Mouse (Mus musculus) myocyte (in vitro differentiated cells): ENCODE data around the gene Myrf. TPM values are rescaled to one million over a fixed set of nuclear protein-coding genes. Genes with fewer than 3 reads are reported as not detected.

Experiments
- H3K27me3 ChIP-seq: one replicate; pipeline ENCODE4 v1.6.1; 2011; ENCODE audit not compliant: control insufficient read depth, insufficient read depth, insufficient read length
- H3K36me3 ChIP-seq: one replicate; pipeline ENCODE4 v1.6.1; 2011; ENCODE audit not compliant: control insufficient read depth, insufficient read depth
- H3K4me2 ChIP-seq: one replicate; pipeline ENCODE4 v1.6.1; 2011; ENCODE audit warnings: low read depth, control low read depth
- H3K4me3 ChIP-seq: one replicate; pipeline ENCODE4 v1.5.1; 2011; ENCODE audit warnings: mild to moderate bottlenecking, control low read depth, moderate library complexity
- H3K79me2 ChIP-seq: one replicate; pipeline ENCODE4 v1.6.1; 2011; ENCODE audit not compliant: control insufficient read depth, insufficient read depth
- H3ac ChIP-seq: one replicate; pipeline ENCODE4 v1.6.1; 2011; ENCODE audit not compliant: control insufficient read depth, insufficient read length
- CEBPB ChIP-seq: IDR thresholded peaks from 2 replicates; pipeline ENCODE4 v1.6.1; 2011; ENCODE audit warnings: mild to moderate bottlenecking, moderate library complexity; ENCODE audit not compliant: poor library complexity, insufficient read depth, severe bottlenecking
- E2F4 ChIP-seq: IDR thresholded peaks from one replicate; pipeline ENCODE4 v1.6.1; 2011; ENCODE audit warnings: mild to moderate bottlenecking, control low read depth, moderate library complexity; ENCODE audit not compliant: insufficient read depth
- MAX ChIP-seq: IDR thresholded peaks from one replicate; pipeline ENCODE4 v1.6.1; 2011; ENCODE audit warnings: low read depth, mild to moderate bottlenecking, control low read depth
- MYOD1 ChIP-seq, 3 experiments: IDR thresholded peaks; one replicate each; pipeline ENCODE4 v1.6.1; 2011; ENCODE audit warnings: control low read depth in 2 of 3, low read depth in 2 of 3, mild to moderate bottlenecking in 2 of 3, moderate library complexity in 1 of 3; ENCODE audit not compliant: insufficient read length in 2 of 3, control insufficient read depth in 1 of 3
- MYOG ChIP-seq, 3 experiments: IDR thresholded peaks; one replicate each; pipeline ENCODE4 v1.6.1; 2011; ENCODE audit warnings: control low read depth in 2 of 3, low read depth in 2 of 3, mild to moderate bottlenecking in 2 of 3; ENCODE audit not compliant: insufficient read length in 2 of 3, control insufficient read depth in 1 of 3, insufficient read depth in 1 of 3
- POLR2A ChIP-seq: IDR thresholded peaks from one replicate; pipeline ENCODE4 v1.6.1; 2011; ENCODE audit warnings: low read depth, mild to moderate bottlenecking, control low read depth, moderate library complexity; ENCODE audit not compliant: insufficient read length
- POLR2AphosphoS2 ChIP-seq: IDR thresholded peaks from one replicate; pipeline ENCODE4 v1.6.1; 2011; ENCODE audit warnings: low read depth, control low read depth; ENCODE audit not compliant: insufficient read length
- REST ChIP-seq: IDR thresholded peaks from one replicate; pipeline ENCODE4 v1.6.1; 2011; ENCODE audit warnings: mild to moderate bottlenecking, control low read depth, moderate library complexity; ENCODE audit not compliant: insufficient read depth, insufficient read length
- SRF ChIP-seq: IDR thresholded peaks from one replicate; pipeline ENCODE4 v1.6.1; 2011; ENCODE audit warnings: low read depth; ENCODE audit not compliant: control insufficient read depth, insufficient read length
- TCF12 ChIP-seq: IDR thresholded peaks from one replicate; pipeline ENCODE4 v1.6.1; 2011; ENCODE audit warnings: mild to moderate bottlenecking, control low read depth; ENCODE audit not compliant: poor library complexity, insufficient read depth, severe bottlenecking
- TCF3 ChIP-seq: IDR thresholded peaks from one replicate; pipeline ENCODE4 v1.6.1; 2011; ENCODE audit warnings: low read depth, control low read depth; ENCODE audit not compliant: insufficient read length
- USF1 ChIP-seq: IDR thresholded peaks from one replicate; pipeline ENCODE4 v1.6.1; 2011; ENCODE audit warnings: low read depth, mild to moderate bottlenecking, control low read depth, moderate library complexity
- polyA plus RNA-seq: library from polyadenylated mRNA; unstranded; fragments of >200 nt; fragmentation: generic; extraction: Trizol; gene quantifications from one replicate; pipeline ENCODE4 v1.2.1, GENCODE M21; 2012; ENCODE audit warnings: missing spikeins

Myrf gene
- polyA plus RNA-seq, 1 experiment, result 1.5 TPM

- TF ChIP-seq MYOG (IDR thresholded peaks at IDR 0.05; ENCODE audit: control insufficient read depth in 1 of 3, insufficient read depth in 1 of 3, insufficient read length in 2 of 3, low read depth in 2 of 3) (no peak), MAX (no peak), CEBPB (no peak)
These were observed 59.3 kb downstream of the Myrf start for GRCm38 (mm10) chr19:10181225-10181624.

DNA sequence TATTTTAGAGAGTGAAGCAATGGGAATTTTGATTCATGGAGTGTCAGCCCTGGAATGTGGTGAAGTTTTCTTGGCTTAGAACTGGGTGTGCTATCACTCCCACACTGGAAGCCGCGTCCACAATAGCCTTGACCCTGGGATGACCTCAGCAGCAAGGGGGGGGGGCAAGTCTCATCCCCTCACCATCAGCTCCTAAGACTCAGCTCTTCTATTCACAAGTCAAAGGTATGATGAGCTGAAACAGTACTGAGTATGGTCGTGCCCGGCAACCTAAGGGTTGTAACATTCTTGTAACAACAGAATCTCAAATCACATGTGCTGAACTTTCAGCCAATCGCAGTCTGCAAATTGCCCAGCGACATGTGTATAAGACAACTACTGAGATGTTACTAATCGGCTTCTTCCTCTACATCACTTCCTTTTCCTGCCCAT is 63.6 kb downstream of the Myrf start:
- Histone ChIP-seq H3K4me2 (no peak overlapping the region), H3K79me2 (no peaks in the 10 kb centered on the region), H3K4me3 (no peak overlapping the region), H3ac (no peak overlapping the region), H3K36me3 (no peaks in the 10 kb centered on the region), H3K27me3 (no peaks in the 10 kb centered on the region)
- no peak for TF ChIP-seq SRF
- no peak for TF ChIP-seq CEBPB
- TF ChIP-seq USF1, result no peak
- TF ChIP-seq E2F4, result no peak
- TF ChIP-seq MYOG (IDR thresholded peaks at IDR 0.05; ENCODE audit: control insufficient read depth in 1 of 3, insufficient read depth in 1 of 3, insufficient read length in 2 of 3, low read depth in 2 of 3), result no peak
- no peak for TF ChIP-seq TCF3

More at GRCm38 (mm10) chr19:10181225-10181624, 59.3 kb downstream of the Myrf start:
- Histone ChIP-seq H3K79me2 (peaks cover 31% of the 10 kb centered on the region), H3K4me2 (no peak overlapping the region), H3K36me3 (peaks cover 18% of the 10 kb centered on the region), H3K4me3 (no peak overlapping the region), H3K27me3 (no peaks in the 10 kb centered on the region), H3ac (no peak overlapping the region)

DNA sequence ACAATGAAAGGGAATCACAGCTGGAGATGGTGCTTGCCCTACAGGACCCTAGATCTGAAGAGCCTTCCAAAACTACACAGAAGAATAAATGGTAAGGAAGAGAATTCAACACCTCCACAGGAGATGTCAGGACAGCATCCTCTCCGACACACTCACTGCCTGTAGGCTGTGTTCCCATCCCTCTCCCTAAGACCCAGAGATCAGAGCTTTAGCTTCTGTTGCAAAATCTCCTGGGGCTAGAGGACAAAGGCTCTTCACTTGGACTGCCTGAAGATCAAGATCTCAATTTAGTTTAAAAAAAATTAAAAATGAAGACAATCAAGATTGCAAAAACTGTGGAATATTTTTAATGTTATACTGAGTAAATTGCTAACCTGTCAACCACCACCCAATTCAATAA is 64.1 kb downstream of the Myrf start:
- no peak overlapping the region for H3K4me2 ChIP-seq
- TF ChIP-seq SRF, result no peak
- no peak for TF ChIP-seq TCF3
- no peak for TF ChIP-seq E2F4
- no peak for TF ChIP-seq MAX
- TF ChIP-seq POLR2A, result no peak
- no peak for TF ChIP-seq POLR2AphosphoS2
- no peak for TF ChIP-seq TCF12
- no peak for TF ChIP-seq REST
- TF ChIP-seq USF1, result no peak
- no peak for TF ChIP-seq MYOD1 (IDR thresholded peaks at IDR 0.05; ENCODE audit: control insufficient read depth in 1 of 3, insufficient read length in 2 of 3, low read depth in 2 of 3)
- no peak for TF ChIP-seq CEBPB
- TF ChIP-seq MYOG (IDR thresholded peaks at IDR 0.05; ENCODE audit: control insufficient read depth in 1 of 3, insufficient read depth in 1 of 3, insufficient read length in 2 of 3, low read depth in 2 of 3), result no peak
- no peaks in the 10 kb centered on the region for H3K79me2 ChIP-seq
- no peaks in the 10 kb centered on the region for H3K36me3 ChIP-seq
- H3ac ChIP-seq, result no peak overlapping the region
- no peaks in the 10 kb centered on the region for H3K27me3 ChIP-seq
- H3K4me3 ChIP-seq, result no peak overlapping the region

DNA sequence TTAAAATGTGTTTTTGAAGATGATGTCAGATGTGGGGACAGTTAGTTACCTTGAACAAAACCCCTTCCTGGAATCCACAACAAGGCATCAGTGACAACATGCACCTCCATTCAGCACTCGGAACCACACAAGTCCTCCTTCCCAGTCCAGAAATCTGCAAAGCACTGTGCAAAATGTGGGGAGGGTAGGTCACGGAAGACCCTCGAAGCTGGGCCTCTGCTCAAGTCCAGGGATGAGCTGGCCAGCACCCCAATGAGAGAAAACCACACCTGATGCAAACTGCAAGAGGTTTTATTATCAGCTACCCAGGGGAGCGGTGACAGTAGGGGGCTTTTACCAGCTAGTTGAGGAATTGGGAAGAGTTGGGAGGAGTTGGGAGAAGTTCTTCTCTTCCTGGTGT is 65.6 kb downstream of the Myrf start:
- TF ChIP-seq TCF3 (no peak), E2F4 (no peak), SRF (no peak), POLR2AphosphoS2 (no peak), REST (no peak), MYOD1 (IDR thresholded peaks at IDR 0.05; ENCODE audit: control insufficient read depth in 1 of 3, insufficient read length in 2 of 3, low read depth in 2 of 3) (no peak), POLR2A (no peak), MYOG (IDR thresholded peaks at IDR 0.05; ENCODE audit: control insufficient read depth in 1 of 3, insufficient read depth in 1 of 3, insufficient read length in 2 of 3, low read depth in 2 of 3) (no peak), CEBPB (no peak)
- Histone ChIP-seq H3K27me3 (no peaks in the 10 kb centered on the region), H3K36me3 (no peaks in the 10 kb centered on the region)

GRCm38 (mm10) chr19:10173844-10174539 is 66.6 kb downstream of the Myrf start:
- Histone ChIP-seq H3K4me2 (no peak overlapping the region), H3K36me3 (no peaks in the 10 kb centered on the region), H3K4me3 (no peak overlapping the region), H3K79me2 (no peaks in the 10 kb centered on the region), H3ac (no peak overlapping the region), H3K27me3 (no peaks in the 10 kb centered on the region)
- TF ChIP-seq POLR2AphosphoS2 (no peak), POLR2A (no peak), TCF12 (no peak), SRF (no peak), TCF3 (no peak), MAX (no peak), REST (no peak), MYOD1 (IDR thresholded peaks at IDR 0.05; ENCODE audit: control insufficient read depth in 1 of 3, insufficient read length in 2 of 3, low read depth in 2 of 3) (no peak), USF1 (no peak), CEBPB (no peak), E2F4 (no peak), MYOG (IDR thresholded peaks at IDR 0.05; ENCODE audit: control insufficient read depth in 1 of 3, insufficient read depth in 1 of 3, insufficient read length in 2 of 3, low read depth in 2 of 3) (no peak)

More for the DNA sequence above, 65.6 kb downstream of the Myrf start:
- H3ac ChIP-seq, result no peak overlapping the region
- H3K4me2 ChIP-seq, result no peak overlapping the region
- H3K79me2 ChIP-seq, result no peaks in the 10 kb centered on the region
- H3K4me3 ChIP-seq, result no peak overlapping the region
